Mouse (Mus musculus): Measurements from ENCODE around the gene Klhdc9. TPM values are rescaled to one million over a fixed set of nuclear protein-coding genes. Genes with fewer than 3 reads are reported as not detected.

Gene Klhdc9
- polyA plus RNA-seq, 1 experiment from 2014 or later = 2.6 TPM

GRCm38 (mm10) chr1:171378298-171378697 lies 17.7 kb upstream of the Klhdc9 start:
- Histone ChIP-seq H3K27ac (no peak overlapping the region), H3K36me3 (no peaks in the 10 kb centered on the region), H3K4me3 (no peak overlapping the region), H3K9me3 (no peaks in the 10 kb centered on the region), H3K4me2 (replicated peaks) (no peak overlapping the region), H3K4me1 (peaks cover 12% of the 10 kb centered on the region; the same call in 1 of the 2 replicates), H3K9ac (no peak overlapping the region), H3K27me3 (replicated peaks) (peaks cover 11% of the 10 kb centered on the region; the same call in 1 of the 2 replicates)
- ATAC-seq (ENCODE audit: low FRiP score, low read depth) = no peak
- 86% methylated on average over 6 of the region's 6 CpGs for WGBS

DNA sequence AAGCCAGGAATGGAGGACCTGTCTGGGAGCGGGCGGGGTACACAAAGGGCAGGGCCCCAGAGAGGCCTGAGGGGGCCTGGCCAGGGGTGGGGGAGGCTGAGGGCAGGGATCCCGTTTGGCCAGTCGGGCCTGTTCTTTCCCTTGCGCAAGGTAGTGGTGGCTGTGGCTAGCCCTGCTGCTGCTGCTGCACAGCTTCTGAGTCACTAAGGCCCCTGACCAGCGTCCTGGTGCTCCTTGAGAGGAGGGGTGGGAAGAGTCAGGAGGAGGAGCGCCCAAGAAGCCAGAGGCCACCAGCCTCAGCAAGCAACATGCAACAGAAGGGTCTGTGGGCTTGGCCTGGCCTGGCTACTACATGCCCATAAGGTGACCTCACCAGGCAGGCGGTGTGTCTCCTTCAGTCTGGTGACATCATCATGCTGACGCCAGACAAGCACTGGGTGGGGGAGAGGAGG lies 15.1 kb upstream of the Klhdc9 start:
- Histone ChIP-seq H3K36me3 (no peaks in the 10 kb centered on the region), H3K4me3 (no peak overlapping the region), H3K4me1 (peaks cover 12% of the 10 kb centered on the region; the same call in 1 of the 2 replicates), H3K4me2 (replicated peaks) (no peak overlapping the region), H3K9ac (no peak overlapping the region), H3K9me3 (no peaks in the 10 kb centered on the region), H3K27ac (no peak overlapping the region), H3K27me3 (replicated peaks) (peaks cover 11% of the 10 kb centered on the region; the same call in 1 of the 2 replicates)
- no peak for ATAC-seq (ENCODE audit: low FRiP score, low read depth)
- WGBS = 63% methylated on average over 9 of the region's 9 CpGs

DNA sequence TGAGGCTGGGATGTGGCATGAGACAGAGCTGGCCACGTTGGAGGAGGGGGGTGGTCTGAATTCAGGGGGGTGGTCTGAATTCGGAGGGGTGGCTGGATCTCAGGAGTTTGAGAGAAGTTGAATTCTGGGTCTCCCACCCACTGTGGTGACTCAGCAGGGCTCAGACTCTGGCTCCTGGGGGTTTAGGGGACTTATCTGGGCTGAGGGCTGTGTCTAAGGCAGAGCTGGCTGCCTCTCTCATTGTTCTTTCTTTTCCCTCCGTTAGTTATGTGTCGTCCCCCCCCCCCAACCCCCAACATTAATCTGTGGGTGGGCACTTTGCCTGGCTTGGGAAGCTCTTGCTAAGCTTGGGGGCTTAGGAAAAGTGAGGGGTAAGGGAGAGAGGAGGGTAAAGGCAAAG lies 13.3 kb upstream of the Klhdc9 start:
- no peak overlapping the region for H3K9ac ChIP-seq
- H3K4me2 ChIP-seq (replicated peaks) = no peak overlapping the region
- no peaks in the 10 kb centered on the region for H3K9me3 ChIP-seq
- H3K4me3 ChIP-seq = no peak overlapping the region
- H3K4me1 ChIP-seq = peaks cover 5% of the 10 kb centered on the region; the same call in 1 of the 2 replicates
- no peaks in the 10 kb centered on the region; the same call in 1 of the 2 replicates for H3K27me3 ChIP-seq (replicated peaks)
- no peak for ATAC-seq (ENCODE audit: low FRiP score, low read depth)
- WGBS = 10% methylated on average over 2 of the region's 4 CpGs
- H3K36me3 ChIP-seq = no peaks in the 10 kb centered on the region
- H3K27ac ChIP-seq = no peak overlapping the region

- Histone ChIP-seq H3K27me3 (replicated peaks) (no peaks in the 10 kb centered on the region), H3K9me3 (no peaks in the 10 kb centered on the region), H3K4me2 (replicated peaks) (no peak overlapping the region), H3K27ac (no peak overlapping the region), H3K4me1 (peaks cover 5% of the 10 kb centered on the region; the same call in 1 of the 2 replicates), H3K9ac (no peak overlapping the region), H3K36me3 (no peaks in the 10 kb centered on the region), H3K4me3 (no peak overlapping the region)
- ATAC-seq (ENCODE audit: low FRiP score, low read depth) = no peak
- WGBS = 56% methylated on average over 3 of the region's 3 CpGs
These were observed 12.3 kb upstream of the Klhdc9 start for GRCm38 (mm10) chr1:171372880-171373279.

DNA sequence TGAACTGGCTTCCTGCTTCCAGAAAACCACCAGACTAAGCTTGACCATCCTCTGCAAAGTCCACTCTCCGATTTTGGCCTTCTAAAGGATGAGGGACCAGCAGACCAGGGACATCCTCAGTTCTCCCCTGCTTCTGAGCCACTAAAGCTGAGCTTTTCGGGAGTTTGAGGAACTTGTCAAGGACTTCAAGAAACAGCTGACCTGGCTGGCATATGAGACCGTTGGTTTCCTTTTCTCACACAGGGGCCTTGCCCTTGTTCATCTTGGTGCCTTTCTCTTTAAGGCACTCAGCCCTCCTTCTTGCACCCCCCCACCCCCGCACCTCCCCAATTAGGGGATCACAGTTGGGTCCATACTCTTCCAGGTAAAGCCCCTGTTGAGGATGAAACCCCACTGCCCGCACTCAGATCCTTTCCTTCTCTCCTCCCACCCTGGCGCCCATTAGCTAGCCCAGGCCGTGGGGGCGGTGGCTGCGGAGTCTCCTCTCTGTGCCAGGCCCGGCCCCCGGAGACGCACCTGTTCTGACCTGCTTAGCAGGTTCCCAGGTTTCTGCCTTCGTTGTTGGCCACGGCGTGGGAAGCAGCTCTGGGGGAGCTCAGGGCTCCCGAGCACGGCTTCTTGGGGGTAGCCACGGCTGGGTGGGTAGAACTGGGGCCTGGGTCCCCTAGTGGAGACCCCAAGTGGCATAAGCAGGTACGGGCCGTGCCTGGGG lies 9.4 kb upstream of the Klhdc9 start, which contains the start of gene Nectin4:
Nectin4 (plus strand) TSS at position 255 of the 712 bp plus-strand sequence.
- H3K9me3 ChIP-seq = no peaks in the 10 kb centered on the region
- no peak within 1 kb of the TSS for H3K9ac ChIP-seq
- no peak for ATAC-seq (ENCODE audit: low FRiP score, low read depth)
- H3K4me3 ChIP-seq = no peak within 1 kb of the TSS
- peaks cover 5% of the 10 kb centered on the region; the same call in 1 of the 2 replicates for H3K4me1 ChIP-seq
- no peaks in the 10 kb centered on the region for H3K36me3 ChIP-seq
- 42% methylated on average over 20 of the region's 20 CpGs for WGBS
- H3K27ac ChIP-seq = no peak within 1 kb of the TSS
- no peaks in the 10 kb centered on the region for H3K27me3 ChIP-seq (replicated peaks)
- no peak within 1 kb of the TSS for H3K4me2 ChIP-seq (replicated peaks)

DNA sequence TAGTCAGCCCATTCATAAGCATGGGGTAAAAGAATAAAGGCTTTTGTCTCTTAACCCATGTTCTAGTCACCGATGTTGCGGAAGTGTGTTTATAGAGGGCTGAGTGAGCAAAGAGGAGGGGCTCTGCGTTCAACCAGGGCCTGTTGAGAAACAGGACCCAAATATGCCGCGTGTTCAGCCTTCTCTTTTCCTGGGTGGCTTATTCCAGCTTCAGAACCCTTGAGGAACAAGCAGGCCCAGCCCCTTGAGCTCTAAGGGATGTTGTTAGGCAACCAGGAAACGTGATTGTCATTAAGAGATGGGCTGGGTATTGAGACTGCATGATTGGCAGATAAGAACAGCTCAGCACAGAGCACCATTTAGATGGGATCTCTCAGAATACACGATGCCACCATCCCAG lies 5.3 kb upstream of the Klhdc9 start:
- 68% methylated on average over 7 of the region's 7 CpGs for WGBS
- H3K36me3 ChIP-seq = no peaks in the 10 kb centered on the region
- no peak overlapping the region for H3K4me3 ChIP-seq
- no peaks in the 10 kb centered on the region for H3K9me3 ChIP-seq
- no peak overlapping the region for H3K27ac ChIP-seq
- no peak for ATAC-seq (ENCODE audit: low FRiP score, low read depth)
- H3K27me3 ChIP-seq (replicated peaks) = no peaks in the 10 kb centered on the region
- no peak overlapping the region for H3K4me2 ChIP-seq (replicated peaks)
- H3K4me1 ChIP-seq = no peaks in the 10 kb centered on the region
- H3K9ac ChIP-seq = no peak overlapping the region

GRCm38 (mm10) chr1:171361106-171362103 lies 807 bp upstream of the Klhdc9 start:
- 34% methylated on average over 16 of the region's 16 CpGs for WGBS
- H3K9me3 ChIP-seq = peaks cover 3% of the 10 kb centered on the region; the same call in 1 of the 2 replicates
- ATAC-seq (ENCODE audit: low FRiP score, low read depth) = peak; percentile 79
- peak overlapping the region; percentile 66 for H3K9ac ChIP-seq
- peaks cover 19% of the 10 kb centered on the region for H3K36me3 ChIP-seq
- no peaks in the 10 kb centered on the region for H3K27me3 ChIP-seq (replicated peaks)
- H3K4me2 ChIP-seq (replicated peaks) = peak overlapping the region; percentile 83
- H3K27ac ChIP-seq = peak overlapping the region; percentile 53
- H3K4me1 ChIP-seq = peaks cover 8% of the 10 kb centered on the region
- H3K4me3 ChIP-seq = peak overlapping the region; percentile 51

GRCm38 (mm10) chr1:171360253-171360652 lies 345 bp downstream of the Klhdc9 start:
- H3K4me1 ChIP-seq = peaks cover 8% of the 10 kb centered on the region
- peak overlapping the region; percentile 83 for H3K4me2 ChIP-seq (replicated peaks)
- no peaks in the 10 kb centered on the region for H3K27me3 ChIP-seq (replicated peaks)
- ATAC-seq (ENCODE audit: low FRiP score, low read depth) = no peak; the same call in none of the 2 replicates
- peak overlapping the region; percentile 66 for H3K9ac ChIP-seq
- peaks cover 21% of the 10 kb centered on the region for H3K36me3 ChIP-seq
- H3K4me3 ChIP-seq = peak overlapping the region; percentile 51
- H3K27ac ChIP-seq = peak overlapping the region; percentile 53; the same call in 1 of the 2 replicates
- WGBS = 5% methylated on average over 26 of the region's 26 CpGs
- H3K9me3 ChIP-seq = peaks cover 3% of the 10 kb centered on the region; the same call in 1 of the 2 replicates

DNA sequence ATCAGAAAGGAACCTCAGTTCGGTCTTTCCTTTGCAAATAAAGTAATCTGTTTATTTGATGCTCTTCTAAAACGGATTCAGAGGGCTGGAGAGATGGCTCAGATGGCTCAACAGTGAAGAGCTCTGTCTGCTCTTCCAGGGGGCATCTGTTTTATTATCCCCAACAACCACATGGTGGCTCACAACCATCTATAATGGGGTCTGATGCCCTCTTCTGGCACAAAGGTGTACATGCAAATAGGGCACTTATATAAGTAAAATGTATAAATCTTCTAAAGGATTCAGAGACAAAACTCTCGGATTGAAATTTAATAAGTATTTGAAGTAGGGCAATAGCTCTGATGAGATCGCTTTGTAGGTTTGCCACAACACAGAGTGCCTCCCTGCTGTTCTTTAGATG lies 2.2 kb downstream of the Klhdc9 start:
- no peak for ATAC-seq (ENCODE audit: low FRiP score, low read depth)
- no peak overlapping the region for H3K4me2 ChIP-seq (replicated peaks)
- H3K36me3 ChIP-seq = peaks cover 21% of the 10 kb centered on the region
- peaks cover 3% of the 10 kb centered on the region; the same call in 1 of the 2 replicates for H3K9me3 ChIP-seq
- peaks cover 8% of the 10 kb centered on the region for H3K4me1 ChIP-seq
- whole genome bisulfite sequencing = 79% methylated on average over 4 of the region's 4 CpGs
- H3K27me3 ChIP-seq (replicated peaks) = no peaks in the 10 kb centered on the region
- H3K9ac ChIP-seq = no peak overlapping the region
- H3K27ac ChIP-seq = no peak overlapping the region
- no peak overlapping the region for H3K4me3 ChIP-seq

- peaks cover 21% of the 10 kb centered on the region for H3K36me3 ChIP-seq
- H3K9me3 ChIP-seq = peaks cover 3% of the 10 kb centered on the region; the same call in 1 of the 2 replicates
- no peak overlapping the region for H3K4me2 ChIP-seq (replicated peaks)
- 92% methylated on average over 2 of the region's 2 CpGs for WGBS
- peaks cover 8% of the 10 kb centered on the region for H3K4me1 ChIP-seq
- no peaks in the 10 kb centered on the region for H3K27me3 ChIP-seq (replicated peaks)
- no peak overlapping the region for H3K4me3 ChIP-seq
- no peak overlapping the region for H3K9ac ChIP-seq
- ATAC-seq (ENCODE audit: low FRiP score, low read depth) = no peak
- no peak overlapping the region for H3K27ac ChIP-seq
These were observed 3.8 kb downstream of the Klhdc9 start for GRCm38 (mm10) chr1:171356814-171357213.

DNA sequence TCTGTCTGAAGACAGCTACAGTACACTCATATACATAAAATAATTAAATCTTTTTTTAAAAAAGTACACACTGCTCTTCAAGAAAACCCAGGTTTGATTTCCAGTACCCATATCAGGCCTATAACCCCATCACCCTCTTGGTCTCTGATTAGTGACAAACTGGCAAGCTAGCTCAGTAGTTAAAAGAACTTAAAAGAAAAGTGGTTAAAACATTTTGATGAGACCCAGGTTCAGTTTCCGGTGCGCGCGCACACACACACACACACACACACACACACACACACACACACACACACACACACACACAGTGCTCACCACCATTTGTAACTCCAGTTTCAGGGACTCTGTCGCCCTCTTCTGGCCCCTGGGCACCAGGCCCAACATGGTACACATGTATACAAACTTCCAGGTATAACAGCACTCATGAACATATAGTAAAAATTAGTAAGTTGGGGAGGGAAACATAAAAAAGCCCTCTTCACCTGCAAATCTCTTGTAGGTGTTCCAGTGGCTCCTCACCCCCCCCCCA lies 4.7 kb downstream of the Klhdc9 start:
- Histone ChIP-seq H3K27ac (no peak overlapping the region), H3K9ac (no peak overlapping the region), H3K4me3 (no peak overlapping the region), H3K27me3 (replicated peaks) (no peaks in the 10 kb centered on the region), H3K36me3 (peaks cover 21% of the 10 kb centered on the region), H3K4me2 (replicated peaks) (no peak overlapping the region), H3K9me3 (peaks cover 3% of the 10 kb centered on the region; the same call in 1 of the 2 replicates), H3K4me1 (peaks cover 8% of the 10 kb centered on the region)
- 81% methylated on average over 5 of the region's 5 CpGs for WGBS
- ATAC-seq (ENCODE audit: low FRiP score, low read depth) = no peak

Measured in neural tube, embryonic 12.5 days (tissue).